Mouse (Mus musculus) spleen, postnatal 4 days (tissue): ENCODE data around the gene Tmem92.

Experiments used
- DNase-seq, 2 experiments: peaks; one replicate each; pipeline ENCODE4 v3.0.0; 2022; ENCODE audit warnings: low spot score in 2 of 2

Gene Tmem92

DNA sequence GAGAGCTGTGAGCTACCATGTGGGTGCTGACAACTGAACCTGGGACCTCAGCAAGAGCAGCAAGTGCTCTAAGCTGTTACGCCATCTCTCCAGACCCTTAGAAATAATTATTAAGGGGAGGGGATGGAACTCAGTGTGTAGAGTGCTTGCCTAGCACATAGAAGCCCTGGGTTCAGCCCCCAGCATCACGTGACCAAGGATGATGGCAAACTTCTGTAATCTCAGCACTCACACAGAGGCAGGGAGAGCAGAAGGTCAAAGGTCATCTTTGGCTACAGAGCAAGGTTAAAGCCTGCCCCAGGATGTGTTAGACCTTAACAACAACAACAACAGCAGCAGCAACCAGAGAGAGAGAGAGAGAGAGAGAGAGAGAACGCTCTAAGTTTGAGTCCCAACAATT is 54.0 kb downstream of the Tmem92 start:
- DNase-seq: no peak

- no peak for DNase-seq
These were observed 55.2 kb downstream of the Tmem92 start for GRCm38 (mm10) chr11:94727306-94727705.
